In the genomic region with DNA sequence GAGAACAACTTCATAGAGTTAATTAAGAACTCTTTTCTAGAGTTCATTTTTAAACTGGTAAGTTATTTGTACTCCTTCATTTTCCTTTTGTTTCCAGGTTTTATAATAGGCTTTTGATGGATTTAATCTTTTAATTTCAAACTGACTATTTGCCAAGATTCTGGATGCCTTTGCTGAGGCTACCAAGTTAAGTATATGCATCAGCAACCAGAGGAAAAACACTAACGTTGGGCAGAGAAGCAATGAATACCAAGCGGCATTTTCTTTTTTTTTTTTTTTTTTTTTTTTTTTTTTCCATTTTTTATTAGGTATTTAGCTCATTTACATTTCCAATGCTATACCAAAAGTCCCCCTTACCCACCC, we compare ENCODE assay signal across 17 mouse cellular contexts.
"Had no signal": no experiment of that assay in that cellular context is flagged by ENCODE, and none has a peak within 500 bp of the region (broad histone marks: within the 10 kb centered on the region; RNA-seq: fewer than 3 reads in every experiment).

No protein-coding gene starts in this region.

- H3K4me3 ChIP-seq: midbrain, embryonic 10.5 days; midbrain, embryonic 12.5 days; myocyte; neural tube, embryonic 13.5 days; neural tube, embryonic 15.5 days had no signal

- H3K36me3 ChIP-seq: midbrain, embryonic 10.5 days; midbrain, embryonic 12.5 days; neural tube, embryonic 13.5 days; neural tube, embryonic 15.5 days had no signal

- H3K9me3 ChIP-seq: midbrain, embryonic 10.5 days; midbrain, embryonic 12.5 days; neural tube, embryonic 13.5 days; neural tube, embryonic 15.5 days had no signal

- H3K9ac ChIP-seq: lung, embryonic 14.5 days; midbrain, embryonic 12.5 days; neural tube, embryonic 13.5 days; neural tube, embryonic 15.5 days had no signal

- DNase-seq: lung, adult 18-20 months; lung, embryonic 14.5 days; lung, postnatal 10 days; lung, postnatal 4 days; midbrain, embryonic 14.5 days; right cerebral cortex, adult 18-20 months; right cerebral cortex, postnatal 25 days; right cerebral cortex, postnatal 4 days; spleen, adult 18-20 months; thymus, adult 18-20 months; thymus, postnatal 14 days; thymus, postnatal 36 days had no signal

- H3K27ac ChIP-seq: midbrain, embryonic 10.5 days; midbrain, embryonic 12.5 days; neural tube, embryonic 13.5 days; neural tube, embryonic 15.5 days had no signal

- H3K27me3 ChIP-seq: midbrain, embryonic 12.5 days; neural tube, embryonic 13.5 days; neural tube, embryonic 15.5 days had no signal

- H3K4me1 ChIP-seq: midbrain, embryonic 10.5 days; midbrain, embryonic 12.5 days; neural tube, embryonic 13.5 days; neural tube, embryonic 15.5 days had no signal

- H3K4me2 ChIP-seq: lung, embryonic 14.5 days; midbrain, embryonic 12.5 days; neural tube, embryonic 13.5 days; neural tube, embryonic 15.5 days had no signal
